Mouse (Mus musculus) spleen, postnatal 4 days (tissue): ENCODE data around the gene Zfp617.
"Not testable (repeated sequence)": the region's sequence is repeated elsewhere in the genome, so short reads cannot be mapped to it uniquely, and the experiment has no call there.

Experiments used
- DNase-seq, 2 experiments: peaks; one replicate each; pipeline ENCODE4 v3.0.0; 2022; ENCODE audit warnings: low spot score in 2 of 2

Gene Zfp617

GRCm38 (mm10) chr8:71952489-71952888 lies 44.1 kb downstream of the Zfp617 start:
- DNase-seq: no peak

DNA sequence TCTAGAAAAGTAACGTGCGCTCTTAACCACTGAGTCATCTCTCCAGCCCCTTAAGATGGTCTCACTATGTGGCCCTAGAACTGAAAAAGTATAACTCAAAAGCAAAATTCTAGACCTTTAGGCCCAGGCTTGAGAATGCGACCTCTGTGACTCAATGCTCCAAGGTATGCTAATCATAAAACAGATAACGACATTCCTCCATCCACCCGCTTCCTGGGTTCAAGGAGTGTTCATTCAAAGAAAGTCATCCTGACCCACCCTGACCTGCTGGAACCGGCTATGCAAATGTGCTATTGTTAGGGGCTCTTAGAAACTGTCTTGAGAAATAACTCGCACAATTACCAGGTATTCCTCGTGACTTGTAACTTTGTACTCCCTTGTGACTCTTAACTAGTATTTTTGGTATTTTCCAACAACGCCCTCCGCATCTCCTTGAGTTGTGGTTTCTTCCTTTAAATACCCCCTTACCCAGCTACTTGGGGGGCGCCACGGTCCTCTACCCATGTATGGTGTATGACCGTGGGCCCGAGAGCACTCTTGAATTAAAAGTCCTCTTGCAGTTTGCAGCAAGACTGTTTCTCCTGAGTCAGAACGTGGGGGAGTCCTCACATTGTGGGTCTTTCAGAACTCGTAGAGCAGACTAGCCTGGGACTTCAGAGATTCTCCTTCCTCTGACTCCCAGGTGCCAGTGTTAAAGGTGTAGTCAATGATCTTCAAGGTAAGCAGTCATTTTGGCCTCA lies 44.7 kb downstream of the Zfp617 start:
- not testable (repeated sequence) for DNase-seq

DNA sequence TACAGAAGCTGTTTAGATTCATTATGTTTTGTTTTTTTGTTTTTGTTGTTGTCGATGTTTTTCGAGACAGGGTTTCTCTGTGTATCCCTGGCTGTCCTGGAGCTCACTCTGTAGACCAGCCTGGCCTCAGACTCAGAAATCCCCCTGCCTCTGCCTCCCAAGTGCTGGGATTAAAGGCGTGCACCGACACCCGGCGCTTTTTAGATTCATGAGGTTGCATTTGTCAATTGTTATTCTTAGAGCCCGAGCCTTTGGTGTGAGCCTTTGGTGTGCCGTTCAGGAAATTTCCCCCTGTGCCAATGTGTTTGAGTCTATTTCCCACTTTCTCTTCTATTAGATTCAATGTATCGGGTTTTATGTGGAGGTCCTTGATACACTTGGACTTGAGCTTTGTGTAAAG lies 46.2 kb downstream of the Zfp617 start:
- no peak for DNase-seq

DNA sequence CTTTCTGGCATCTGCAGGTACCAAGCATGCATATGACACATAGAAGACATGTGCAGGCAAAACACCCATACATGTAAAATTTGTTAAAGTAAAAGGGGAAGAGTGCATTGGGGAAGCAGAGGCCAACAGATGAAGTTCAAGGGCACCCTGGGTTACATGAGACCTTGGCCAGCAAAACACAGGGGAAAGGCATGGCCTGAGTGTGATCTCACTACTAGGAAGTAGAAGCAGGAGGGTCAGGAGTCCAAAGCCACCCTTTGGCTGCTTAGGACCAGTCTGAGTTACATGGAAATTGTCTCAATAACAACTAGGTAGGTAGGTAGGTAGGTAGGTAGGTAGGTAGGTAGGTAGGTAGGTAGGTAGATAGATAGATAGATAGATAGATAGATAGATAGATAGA lies 52.0 kb downstream of the Zfp617 start:
- DNase-seq: no peak

- DNase-seq: no peak
Measured at GRCm38 (mm10) chr8:71961796-71962195, 53.4 kb downstream of the Zfp617 start.

DNA sequence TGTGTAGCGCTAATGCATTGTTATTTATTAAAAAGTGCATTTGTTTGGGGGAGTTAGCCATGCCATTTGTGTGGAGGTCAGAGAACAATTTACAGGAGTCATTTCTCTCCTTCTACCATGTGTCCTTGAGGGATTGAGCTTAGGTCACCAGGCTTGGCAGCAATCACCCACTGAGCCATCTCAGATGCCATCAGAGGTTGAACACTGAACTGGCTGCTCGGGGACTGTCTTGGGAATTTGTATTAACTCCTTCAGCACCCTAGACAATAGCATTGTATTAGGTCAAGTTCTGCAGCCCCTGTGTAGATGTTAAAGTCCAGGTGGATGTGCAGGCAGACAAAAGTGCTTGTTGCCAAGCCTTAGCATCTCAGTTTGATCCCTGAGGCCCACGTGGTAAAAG lies 55.6 kb downstream of the Zfp617 start:
- DNase-seq: no peak

- no peak for DNase-seq
Measured at GRCm38 (mm10) chr8:71965166-71965565, 56.7 kb downstream of the Zfp617 start.

- no peak for DNase-seq
Measured at GRCm38 (mm10) chr8:71966411-71966810, 58.0 kb downstream of the Zfp617 start.

GRCm38 (mm10) chr8:71967261-71967660 lies 58.8 kb downstream of the Zfp617 start:
- no peak for DNase-seq

- DNase-seq: no peak
Measured at GRCm38 (mm10) chr8:71968100-71968499, 59.7 kb downstream of the Zfp617 start.

GRCm38 (mm10) chr8:71968636-71969035 lies 60.2 kb downstream of the Zfp617 start:
- no peak for DNase-seq

DNA sequence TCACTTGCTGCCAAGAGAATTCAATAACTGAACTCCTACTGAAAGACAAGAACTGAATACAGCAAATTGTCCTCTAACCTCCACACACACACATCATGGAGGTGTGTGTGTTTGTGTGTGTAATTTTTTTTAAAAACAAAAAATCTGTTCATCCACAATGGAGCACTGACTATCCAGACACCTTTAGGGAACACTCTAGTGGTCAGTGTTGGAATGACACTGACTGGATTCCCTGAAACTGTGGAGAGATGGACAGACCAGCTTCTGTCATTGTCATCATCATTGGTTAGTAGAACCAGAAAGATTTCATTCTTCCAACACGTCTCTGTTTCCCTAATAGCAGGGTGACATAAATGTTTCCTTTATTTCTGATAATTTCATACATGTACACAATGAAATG lies 63.5 kb downstream of the Zfp617 start:
- no peak for DNase-seq

- DNase-seq: no peak
Measured at GRCm38 (mm10) chr8:71974211-71974610, 65.8 kb downstream of the Zfp617 start.

DNA sequence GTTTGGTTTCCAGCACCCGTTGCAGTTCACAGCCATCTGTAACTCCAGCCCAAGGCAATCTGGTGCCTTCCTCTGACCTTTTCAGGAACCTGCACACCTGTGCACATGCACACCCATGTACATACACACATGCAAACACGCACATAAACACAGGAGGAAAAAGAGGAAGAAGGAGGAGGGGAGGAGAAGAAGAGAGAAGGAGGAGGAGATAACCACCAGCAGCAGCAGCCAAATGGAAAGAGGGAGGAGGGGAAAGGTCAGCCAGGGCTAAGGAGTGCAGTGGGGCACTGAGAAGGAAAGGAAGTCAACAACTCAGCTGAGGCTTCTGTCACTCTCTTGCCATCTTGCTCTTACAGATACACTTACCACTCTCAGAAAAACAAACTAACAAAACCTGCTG lies 72.6 kb downstream of the Zfp617 start:
- DNase-seq: no peak

DNA sequence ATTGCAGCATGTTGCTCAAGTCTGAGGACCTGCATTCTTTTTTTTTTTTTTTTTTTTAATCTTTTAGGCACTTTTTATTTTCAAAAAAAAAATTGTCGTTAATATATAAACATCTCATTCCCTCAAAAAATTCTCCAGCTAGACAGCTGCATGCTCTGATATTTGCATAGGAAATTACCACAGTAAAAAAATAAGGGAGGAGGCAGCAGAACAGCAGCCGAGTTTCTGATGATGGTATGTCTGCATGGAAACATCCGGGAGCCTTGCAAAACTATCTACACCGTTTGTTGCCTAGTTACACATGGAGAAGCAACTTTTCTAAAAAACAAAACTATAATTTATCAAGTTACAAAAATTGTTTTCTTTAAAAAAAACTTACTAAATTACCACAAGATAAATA lies 73.0 kb downstream of the Zfp617 start:
- no peak for DNase-seq
